Mouse (Mus musculus): ENCODE data around the gene Snx22. TPM values are rescaled to one million over a fixed set of nuclear protein-coding genes. Genes with fewer than 3 reads are reported as not detected.
A peak's percentile ranks its signal among the peaks of the same experiment; 100 is the strongest.

Snx22 gene
- polyA plus RNA-seq, 1 experiment: not detected

GRCm38 (mm10) chr9:66059583-66060307 is 9.8 kb downstream of the Snx22 start, which contains the start of gene Ppib:
TSS of gene Ppib (plus strand) at chr9:66060222.
- Histone ChIP-seq H3K4me1 (ENCODE audit: control insufficient read depth, insufficient read depth, insufficient read length, low read length) (peaks cover 5% of the 10 kb centered on the region), H3K27ac (replicated peaks; ENCODE audit: low read depth, low read length) (peak within 1 kb of the TSS; percentile 79), H3K4me3 (ENCODE audit: insufficient read depth, low read depth, low read length) (peak within 1 kb of the TSS; percentile 89)

GRCm38 (mm10) chr9:66053620-66054019 is 15.9 kb downstream of the Snx22 start:
- no peaks in the 10 kb centered on the region for H3K4me1 ChIP-seq (ENCODE audit: control insufficient read depth, insufficient read depth, insufficient read length, low read length)
- H3K27ac ChIP-seq (replicated peaks; ENCODE audit: low read depth, low read length): no peak overlapping the region
- no peak overlapping the region for H3K4me3 ChIP-seq (ENCODE audit: insufficient read depth, low read depth, low read length)

GRCm38 (mm10) chr9:66052731-66053130 is 16.8 kb downstream of the Snx22 start:
- Histone ChIP-seq H3K4me1 (ENCODE audit: control insufficient read depth, insufficient read depth, insufficient read length, low read length) (no peaks in the 10 kb centered on the region), H3K27ac (replicated peaks; ENCODE audit: low read depth, low read length) (no peak overlapping the region), H3K4me3 (ENCODE audit: insufficient read depth, low read depth, low read length) (no peak overlapping the region)

- H3K4me3 ChIP-seq (ENCODE audit: insufficient read depth, low read depth, low read length): no peak overlapping the region
- no peaks in the 10 kb centered on the region for H3K4me1 ChIP-seq (ENCODE audit: control insufficient read depth, insufficient read depth, insufficient read length, low read length)
- H3K27ac ChIP-seq (replicated peaks; ENCODE audit: low read depth, low read length): no peak overlapping the region
Measured at GRCm38 (mm10) chr9:66051493-66051892, 18.0 kb downstream of the Snx22 start.

- H3K27ac ChIP-seq (replicated peaks; ENCODE audit: low read depth, low read length): peak overlapping the region; percentile 30; the same call in 1 of the 2 replicates
- H3K4me1 ChIP-seq (ENCODE audit: control insufficient read depth, insufficient read depth, insufficient read length, low read length): no peaks in the 10 kb centered on the region
- no peak overlapping the region for H3K4me3 ChIP-seq (ENCODE audit: insufficient read depth, low read depth, low read length)
Measured at GRCm38 (mm10) chr9:66049931-66050601, 19.5 kb downstream of the Snx22 start.

- Histone ChIP-seq H3K4me3 (ENCODE audit: insufficient read depth, low read depth, low read length) (no peak overlapping the region), H3K4me1 (ENCODE audit: control insufficient read depth, insufficient read depth, insufficient read length, low read length) (no peaks in the 10 kb centered on the region), H3K27ac (replicated peaks; ENCODE audit: low read depth, low read length) (no peak overlapping the region)
Measured at GRCm38 (mm10) chr9:66043241-66043640, 26.3 kb downstream of the Snx22 start.

GRCm38 (mm10) chr9:66042331-66042730 is 27.2 kb downstream of the Snx22 start:
- H3K4me1 ChIP-seq (ENCODE audit: control insufficient read depth, insufficient read depth, insufficient read length, low read length): no peaks in the 10 kb centered on the region
- no peak overlapping the region for H3K4me3 ChIP-seq (ENCODE audit: insufficient read depth, low read depth, low read length)

GRCm38 (mm10) chr9:66040801-66041200 is 28.7 kb downstream of the Snx22 start:
- Histone ChIP-seq H3K4me1 (ENCODE audit: control insufficient read depth, insufficient read depth, insufficient read length, low read length) (no peaks in the 10 kb centered on the region), H3K4me3 (ENCODE audit: insufficient read depth, low read depth, low read length) (no peak overlapping the region), H3K27ac (replicated peaks; ENCODE audit: low read depth, low read length) (no peak overlapping the region)

More at GRCm38 (mm10) chr9:66042331-66042730, 27.2 kb downstream of the Snx22 start:
- H3K27ac ChIP-seq (replicated peaks; ENCODE audit: low read depth, low read length): no peak overlapping the region

- no peak overlapping the region for H3K4me3 ChIP-seq (ENCODE audit: insufficient read depth, low read depth, low read length)
- no peaks in the 10 kb centered on the region for H3K4me1 ChIP-seq (ENCODE audit: control insufficient read depth, insufficient read depth, insufficient read length, low read length)
- no peak overlapping the region for H3K27ac ChIP-seq (replicated peaks; ENCODE audit: low read depth, low read length)
Measured at GRCm38 (mm10) chr9:66039290-66039689, 30.2 kb downstream of the Snx22 start.

- H3K4me1 ChIP-seq (ENCODE audit: control insufficient read depth, insufficient read depth, insufficient read length, low read length): no peaks in the 10 kb centered on the region
- H3K27ac ChIP-seq (replicated peaks; ENCODE audit: low read depth, low read length): no peak overlapping the region
- no peak overlapping the region for H3K4me3 ChIP-seq (ENCODE audit: insufficient read depth, low read depth, low read length)
Measured at GRCm38 (mm10) chr9:66038581-66038980, 30.9 kb downstream of the Snx22 start.

- H3K4me1 ChIP-seq (ENCODE audit: control insufficient read depth, insufficient read depth, insufficient read length, low read length): no peaks in the 10 kb centered on the region
- H3K4me3 ChIP-seq (ENCODE audit: insufficient read depth, low read depth, low read length): no peak overlapping the region
- H3K27ac ChIP-seq (replicated peaks; ENCODE audit: low read depth, low read length): no peak overlapping the region
Measured at GRCm38 (mm10) chr9:66038082-66038481, 31.4 kb downstream of the Snx22 start.

GRCm38 (mm10) chr9:66020601-66021000 is 48.9 kb downstream of the Snx22 start:
- Histone ChIP-seq H3K4me1 (ENCODE audit: control insufficient read depth, insufficient read depth, insufficient read length, low read length) (no peaks in the 10 kb centered on the region), H3K4me3 (ENCODE audit: insufficient read depth, low read depth, low read length) (no peak overlapping the region), H3K27ac (replicated peaks; ENCODE audit: low read depth, low read length) (no peak overlapping the region)

Other genes with a start within 250 kb of the Snx22 start
- gene Zfp609, start 242.2 kb downstream of the Snx22 start, polyA plus RNA-seq (2012; ENCODE audit: insufficient read depth, insufficient read length, missing spikeins): 8.8 and 12.2 TPM in 2 replicates
- gene Pclaf, start 179.5 kb downstream of the Snx22 start, polyA plus RNA-seq (2012; ENCODE audit: insufficient read depth, insufficient read length, missing spikeins): not detected in 2 replicates
- gene Trip4, start 160.9 kb downstream of the Snx22 start, polyA plus RNA-seq (2012; ENCODE audit: insufficient read depth, insufficient read length, missing spikeins): 16.4 and 18.9 TPM in 2 replicates
- 3.8 and 6.7 TPM in 2 replicates for gene Csnk1g1, start 160.8 kb downstream of the Snx22 start, polyA plus RNA-seq (2012; ENCODE audit: insufficient read depth, insufficient read length, missing spikeins)
- 139 and 189 TPM in 2 replicates for gene Ppib, start 9.5 kb downstream of the Snx22 start, polyA plus RNA-seq (2012; ENCODE audit: insufficient read depth, insufficient read length, missing spikeins)
- gene Snx1, start 56.9 kb upstream of the Snx22 start, polyA plus RNA-seq (2012; ENCODE audit: insufficient read depth, insufficient read length, missing spikeins): 35.6 and 40.3 TPM in 2 replicates
- 122 and 146 TPM in 2 replicates for gene Ciao2a, start 56.9 kb upstream of the Snx22 start, polyA plus RNA-seq (2012; ENCODE audit: insufficient read depth, insufficient read length, missing spikeins)
- 2.9 and 5.9 TPM in 2 replicates for gene Dapk2, start 88.5 kb upstream of the Snx22 start, polyA plus RNA-seq (2012; ENCODE audit: insufficient read depth, insufficient read length, missing spikeins)

Data from brown adipose tissue, adult 24 weeks (tissue).